8 mouse cellular contexts compared by ENCODE assay signal in genomic region chr17:84956441-84956840, GRCm38 (mm10). TPM values are rescaled to one million over a fixed set of nuclear protein-coding genes. Genes with fewer than 3 reads are reported as not detected.
A peak's percentile ranks its signal among the peaks of the same experiment; 100 is the strongest.
DNase-seq lines count a peak whose midpoint lies in the region; ATAC-seq and TF ChIP-seq lines count a peak whose summit lies in the region.

Gene Ppm1b, plus strand, starts transcription at chr17:84956741.

- DNase-seq in kidney, adult 8-10 months = no peak
- DNase-seq in adrenal gland, postnatal 14 days = peak; percentile 18
- no peak for DNase-seq in gastrocnemius, postnatal 10 days
- DNase-seq in intestine, embryonic 14.5 days (ENCODE audit: low spot score) = no peak
- DNase-seq in liver, postnatal 0 days = no peak
- no peak for DNase-seq in c-Kit-positive CD71-positive TER-119-positive erythroid progenitor cells, embryonic 14.5 days (ENCODE audit: low spot score)
- no peak for DNase-seq in spleen, postnatal 10 days (ENCODE audit: low spot score in 2 of 2)

- peak within 1 kb of the TSS; percentile 66 for H3K9ac ChIP-seq in kidney, embryonic 16.5 days (replicated peaks; ENCODE audit: low read length)
- peak within 1 kb of the TSS; percentile 52 for H3K9ac ChIP-seq in intestine, embryonic 14.5 days (ENCODE audit: low read length)
- peak within 1 kb of the TSS; percentile 63 for H3K9ac ChIP-seq in liver, postnatal 0 days (replicated peaks)

- no peak for ATAC-seq in kidney, embryonic 16.5 days (ENCODE audit: low FRiP score, low TSS enrichment)
- no peak for ATAC-seq in intestine, embryonic 14.5 days (replicated peaks; ENCODE audit: low FRiP score, low TSS enrichment, low read depth)
- ATAC-seq in liver, postnatal 0 days = no peak

- TF ChIP-seq EP300 in liver, postnatal 0 days (IDR thresholded peaks at IDR 0.05; ENCODE audit: low read depth) = no peak

- H3K4me2 ChIP-seq in kidney, embryonic 16.5 days (replicated peaks; ENCODE audit: low read depth, low read length) = peak within 1 kb of the TSS; percentile 73
- H3K4me2 ChIP-seq in intestine, embryonic 14.5 days (ENCODE audit: low read length) = peak within 1 kb of the TSS; percentile 75
- H3K4me2 ChIP-seq in liver, postnatal 0 days (ENCODE audit: low read depth, low read length) = peak within 1 kb of the TSS; percentile 77

- H3K36me3 ChIP-seq in kidney, embryonic 16.5 days (ENCODE audit: insufficient read depth, low read length) = no peaks in the 10 kb centered on the region
- H3K36me3 ChIP-seq in intestine, embryonic 14.5 days (ENCODE audit: control insufficient read depth, insufficient read depth, low read length) = no peaks in the 10 kb centered on the region
- 0 out of 2 replicates have a peak, but pooled peaks cover under 1% of the 10 kb centered on the region for H3K36me3 ChIP-seq in liver, postnatal 0 days (replicated peaks; ENCODE audit: insufficient read depth, low read length)

- H3K4me3 ChIP-seq in kidney, embryonic 16.5 days (ENCODE audit: low read length) = peak within 1 kb of the TSS; percentile 96
- H3K4me3 ChIP-seq in intestine, embryonic 14.5 days (ENCODE audit: low read depth, low read length) = peak within 1 kb of the TSS; percentile 82
- H3K4me3 ChIP-seq in liver, postnatal 0 days (ENCODE audit: low read depth, low read length) = peak within 1 kb of the TSS; percentile 97

- TF ChIP-seq CTCF in liver, postnatal 0 days (IDR thresholded peaks at IDR 0.05; ENCODE audit: low read depth) = no peak

- 24% methylated on average over 9 of the region's 9 CpGs for WGBS in kidney, embryonic 16.5 days
- WGBS in intestine, embryonic 14.5 days = 26% methylated on average over 9 of the region's 9 CpGs
- WGBS in liver, postnatal 0 days (ENCODE audit: insufficient replicate concordance) = 22% methylated on average over 9 of the region's 9 CpGs

- H3K9me3 ChIP-seq in kidney, embryonic 16.5 days (ENCODE audit: low read length) = no peaks in the 10 kb centered on the region
- H3K9me3 ChIP-seq in intestine, embryonic 14.5 days (ENCODE audit: control insufficient read depth, low read length) = no peaks in the 10 kb centered on the region
- H3K9me3 ChIP-seq in liver, postnatal 0 days (ENCODE audit: low read length) = no peaks in the 10 kb centered on the region

- H3K27me3 ChIP-seq in kidney, embryonic 16.5 days (ENCODE audit: insufficient read depth, low read length) = no peaks in the 10 kb centered on the region
- H3K27me3 ChIP-seq in intestine, embryonic 14.5 days (replicated peaks; ENCODE audit: control insufficient read depth, insufficient read depth, low read length) = no peaks in the 10 kb centered on the region
- no peaks in the 10 kb centered on the region for H3K27me3 ChIP-seq in liver, postnatal 0 days (ENCODE audit: insufficient read depth, low read length)

- H3K4me1 ChIP-seq in kidney, embryonic 16.5 days (ENCODE audit: insufficient read depth, low read length) = peaks cover 18% of the 10 kb centered on the region
- H3K4me1 ChIP-seq in intestine, embryonic 14.5 days (replicated peaks; ENCODE audit: control insufficient read depth, insufficient read depth, low read length) = peaks cover 23% of the 10 kb centered on the region
- peaks cover 16% of the 10 kb centered on the region for H3K4me1 ChIP-seq in liver, postnatal 0 days (ENCODE audit: insufficient read depth)

- peak within 1 kb of the TSS; percentile 94 for H3K27ac ChIP-seq in kidney, embryonic 16.5 days (ENCODE audit: low read length)
- H3K27ac ChIP-seq in intestine, embryonic 14.5 days (ENCODE audit: low read depth) = peak within 1 kb of the TSS; percentile 96
- peak within 1 kb of the TSS; percentile 97 for H3K27ac ChIP-seq in liver, postnatal 0 days (ENCODE audit: low read depth)

RNA-seq across cellular contexts. Expression of gene Ppm1b, which starts in this region (rescaled TPM):
- polyA plus RNA-seq in kidney, embryonic 16.5 days (2015; fragmentation: Nextera tagmentation; extraction: Ambion mirVana) = 73.7 and 74.5 TPM in 2 replicates
- 120 and 135 TPM in 2 replicates for total RNA-seq in adrenal gland, postnatal 14 days (2021)
- total RNA-seq in gastrocnemius, postnatal 10 days (2021) = 100 to 1,000 TPM; 139 to 151 TPM
- polyA plus RNA-seq in intestine, embryonic 14.5 days (2014; fragmentation: Nextera tagmentation; extraction: Ambion mirVana) = 86.4 and 91.4 TPM in 2 replicates
- polyA plus RNA-seq in liver, postnatal 0 days (2015; fragmentation: Nextera tagmentation; extraction: Ambion mirVana) = 41.6 and 46.3 TPM in 2 replicates
